Mouse (Mus musculus) CH12.LX (cell line): ENCODE measurements around the gene B3gnt6.

Experiments used
- CTCF ChIP-seq, 2 experiments: IDR thresholded peaks in 1 of 2; conservative IDR thresholded peaks in 1 of 2; 2 replicates each; pipeline ENCODE4 v1.5.1; 2011 to 2012; ENCODE audit warnings: low read depth in 2 of 2, low read length in 2 of 2, improper control_type of control experiment in 1 of 2, inconsistent platforms in 1 of 2, mild to moderate bottlenecking in 1 of 2, moderate library complexity in 1 of 2
- MAX ChIP-seq: IDR thresholded peaks from 2 replicates; pipeline ENCODE4 v1.6.1; 2011; ENCODE audit warnings: low read length, improper control_type of control experiment
- POLR2A ChIP-seq: IDR thresholded peaks from 2 replicates; pipeline ENCODE4 v1.6.1; 2011; ENCODE audit warnings: low read depth, mild to moderate bottlenecking, improper control_type of control experiment, low read length

DNA sequence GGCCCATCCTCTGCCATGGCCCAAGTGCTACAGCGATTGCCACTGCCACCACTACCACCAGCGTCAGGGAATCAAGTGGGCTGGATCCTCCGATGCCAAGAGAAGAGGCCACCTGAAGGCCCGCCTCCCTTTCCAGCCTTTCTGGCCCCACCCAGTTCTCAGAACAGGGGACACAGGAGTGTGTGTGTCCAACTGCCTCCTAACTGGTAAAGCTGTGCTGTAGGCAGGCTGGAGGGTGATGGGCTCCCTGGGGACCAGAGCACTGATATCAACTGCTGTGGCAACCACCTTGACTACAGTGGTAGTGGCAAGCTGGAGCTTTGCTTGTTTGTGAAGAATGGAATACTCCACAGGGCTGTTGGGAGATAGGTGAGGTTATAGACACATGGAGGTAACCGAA lies 53.9 kb downstream of the B3gnt6 start, which contains the start of gene Omp:
- TF ChIP-seq CTCF (conservative IDR thresholded peaks at IDR 0.05 in 1 of 2, IDR thresholded peaks at IDR 0.05 in 1 of 2; ENCODE audit: low read depth in 2 of 2, low read length in 2 of 2) (no peak), MAX (no peak), POLR2A (no peak)
